Mouse (Mus musculus): Measurements from ENCODE around the gene Dlx3. TPM values are rescaled to one million over a fixed set of nuclear protein-coding genes. Genes with fewer than 3 reads are reported as not detected.

Dlx3 gene
- polyA plus RNA-seq, 1 experiment from 2014 or later = 0.77 TPM

DNA sequence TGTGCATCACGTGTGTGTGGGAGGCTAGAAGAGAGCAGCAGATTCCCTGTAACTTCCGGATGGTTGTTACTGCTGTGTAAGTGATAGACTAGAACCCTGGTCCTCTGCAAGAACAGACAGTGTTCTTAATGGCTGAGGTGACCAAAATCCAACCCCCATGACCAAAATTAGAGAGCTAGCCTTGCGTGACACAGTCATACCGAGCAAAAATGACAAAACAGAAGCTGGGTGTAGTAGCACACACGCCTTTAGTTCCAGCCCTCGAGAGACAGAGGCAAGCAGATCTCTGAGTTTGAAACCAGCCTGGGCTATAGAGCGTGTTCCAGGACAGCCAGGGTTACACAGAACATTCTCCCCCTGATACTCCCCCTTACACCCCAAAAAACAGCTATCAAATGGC is 9.8 kb upstream of the Dlx3 start:
- Histone ChIP-seq H3K27ac (ENCODE audit: low read length) (no peak overlapping the region), H3K4me1 (replicated peaks; ENCODE audit: control insufficient read depth, insufficient read depth, low read length) (peaks cover 15% of the 10 kb centered on the region), H3K4me3 (ENCODE audit: low read length) (no peak overlapping the region), H3K4me2 (ENCODE audit: low read depth, low read length) (no peak overlapping the region), H3K27me3 (ENCODE audit: control insufficient read depth, insufficient read depth, low read depth, low read length) (no peaks in the 10 kb centered on the region), H3K9ac (ENCODE audit: low read length) (no peak overlapping the region), H3K36me3 (ENCODE audit: control insufficient read depth, insufficient read depth, low read length) (no peaks in the 10 kb centered on the region), H3K9me3 (ENCODE audit: control insufficient read depth, low read length) (no peaks in the 10 kb centered on the region)
- no peak for ATAC-seq (ENCODE audit: low read depth)
- WGBS = 84% methylated on average over 7 of the region's 7 CpGs

DNA sequence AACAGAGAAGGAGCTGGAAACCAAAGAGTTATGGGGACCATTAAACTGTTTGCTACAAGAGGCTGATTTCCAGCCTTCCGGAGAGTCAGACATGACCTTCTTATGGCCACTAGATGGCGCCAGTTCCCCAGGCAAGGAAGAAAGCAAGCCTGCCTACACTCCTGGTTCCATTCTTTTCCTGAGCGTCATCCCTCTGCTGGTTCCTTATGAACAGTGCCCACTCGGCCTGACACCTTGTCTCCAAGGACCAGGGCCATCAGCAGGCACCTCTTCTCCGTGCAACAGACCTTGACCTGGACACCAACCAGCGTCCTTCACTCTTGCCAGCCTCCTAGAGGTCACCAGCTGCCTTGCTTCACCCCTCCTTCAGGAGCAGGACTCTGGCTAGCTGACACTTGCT is 2.9 kb upstream of the Dlx3 start:
- no peak overlapping the region for H3K9ac ChIP-seq (ENCODE audit: low read length)
- no peak overlapping the region for H3K27ac ChIP-seq (ENCODE audit: low read length)
- no peak overlapping the region for H3K4me2 ChIP-seq (ENCODE audit: low read depth, low read length)
- no peak overlapping the region for H3K4me3 ChIP-seq (ENCODE audit: low read length)
- H3K9me3 ChIP-seq (ENCODE audit: control insufficient read depth, low read length) = no peaks in the 10 kb centered on the region
- peaks cover 41% of the 10 kb centered on the region for H3K27me3 ChIP-seq (ENCODE audit: control insufficient read depth, insufficient read depth, low read depth, low read length)
- peaks cover 14% of the 10 kb centered on the region for H3K4me1 ChIP-seq (replicated peaks; ENCODE audit: control insufficient read depth, insufficient read depth, low read length)
- ATAC-seq (ENCODE audit: low read depth) = peak; percentile 46
- WGBS = 4% methylated on average over 6 of the region's 6 CpGs
- no peaks in the 10 kb centered on the region for H3K36me3 ChIP-seq (ENCODE audit: control insufficient read depth, insufficient read depth, low read length)

DNA sequence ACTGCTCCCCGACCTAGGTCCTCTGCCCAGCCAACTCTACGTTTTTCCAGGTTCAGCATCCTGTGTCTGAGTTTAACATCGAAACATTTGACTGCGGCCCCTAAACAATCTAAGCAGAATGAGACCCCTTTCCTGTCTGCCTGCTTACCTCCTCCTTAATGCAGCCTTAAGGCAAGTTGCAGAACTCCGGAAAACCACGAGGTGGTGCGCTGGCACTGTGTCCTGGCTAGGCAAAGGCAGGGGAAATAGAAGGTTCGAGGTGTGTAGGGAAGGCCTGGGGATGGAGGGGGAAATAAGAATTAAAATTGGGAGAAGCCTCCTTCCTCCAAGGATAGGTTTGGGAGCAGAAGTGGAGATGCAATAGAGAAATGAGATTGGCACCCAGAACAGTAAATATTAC is 1.4 kb upstream of the Dlx3 start:
- peak; percentile 49; the same call in 1 of the 2 replicates for ATAC-seq (ENCODE audit: low read depth)
- no peak overlapping the region for H3K9ac ChIP-seq (ENCODE audit: low read length)
- no peaks in the 10 kb centered on the region for H3K9me3 ChIP-seq (ENCODE audit: control insufficient read depth, low read length)
- peaks cover 14% of the 10 kb centered on the region for H3K4me1 ChIP-seq (replicated peaks; ENCODE audit: control insufficient read depth, insufficient read depth, low read length)
- peaks cover 56% of the 10 kb centered on the region for H3K27me3 ChIP-seq (ENCODE audit: control insufficient read depth, insufficient read depth, low read depth, low read length)
- H3K27ac ChIP-seq (ENCODE audit: low read length) = no peak overlapping the region
- WGBS = 5% methylated on average over 8 of the region's 8 CpGs
- H3K4me2 ChIP-seq (ENCODE audit: low read depth, low read length) = no peak overlapping the region
- no peak overlapping the region for H3K4me3 ChIP-seq (ENCODE audit: low read length)
- H3K36me3 ChIP-seq (ENCODE audit: control insufficient read depth, insufficient read depth, low read length) = no peaks in the 10 kb centered on the region

- peak overlapping the region; percentile 50 for H3K4me3 ChIP-seq (ENCODE audit: low read length)
- no peaks in the 10 kb centered on the region for H3K9me3 ChIP-seq (ENCODE audit: control insufficient read depth, low read length)
- no peaks in the 10 kb centered on the region for H3K36me3 ChIP-seq (ENCODE audit: control insufficient read depth, insufficient read depth, low read length)
- H3K4me2 ChIP-seq (ENCODE audit: low read depth, low read length) = peak overlapping the region; percentile 76
- H3K9ac ChIP-seq (ENCODE audit: low read length) = no peak overlapping the region
- under 1% methylated on average over 21 of the region's 21 CpGs for WGBS
- H3K4me1 ChIP-seq (replicated peaks; ENCODE audit: control insufficient read depth, insufficient read depth, low read length) = peaks cover 14% of the 10 kb centered on the region
- H3K27ac ChIP-seq (ENCODE audit: low read length) = no peak overlapping the region
- ATAC-seq (ENCODE audit: low read depth) = no peak
- peaks cover 67% of the 10 kb centered on the region for H3K27me3 ChIP-seq (ENCODE audit: control insufficient read depth, insufficient read depth, low read depth, low read length)
Measured at GRCm38 (mm10) chr11:95120633-95121020, 708 bp downstream of the Dlx3 start.

- peak overlapping the region; percentile 76 for H3K4me2 ChIP-seq (ENCODE audit: low read depth, low read length)
- ATAC-seq (ENCODE audit: low read depth) = no peak
- H3K9me3 ChIP-seq (ENCODE audit: control insufficient read depth, low read length) = no peaks in the 10 kb centered on the region
- WGBS = 2% methylated on average over 59 of the region's 63 CpGs
- peaks cover 18% of the 10 kb centered on the region for H3K4me1 ChIP-seq (replicated peaks; ENCODE audit: control insufficient read depth, insufficient read depth, low read length)
- H3K27ac ChIP-seq (ENCODE audit: low read length) = no peak overlapping the region
- H3K4me3 ChIP-seq (ENCODE audit: low read length) = peak overlapping the region; percentile 50
- H3K9ac ChIP-seq (ENCODE audit: low read length) = peak overlapping the region; percentile 56
- H3K27me3 ChIP-seq (ENCODE audit: control insufficient read depth, insufficient read depth, low read depth, low read length) = peaks cover 67% of the 10 kb centered on the region
- no peaks in the 10 kb centered on the region for H3K36me3 ChIP-seq (ENCODE audit: control insufficient read depth, insufficient read depth, low read length)
Measured at GRCm38 (mm10) chr11:95121161-95122099, 1.5 kb downstream of the Dlx3 start.

- no peak overlapping the region for H3K4me3 ChIP-seq (ENCODE audit: low read length)
- H3K27ac ChIP-seq (ENCODE audit: low read length) = no peak overlapping the region
- H3K9me3 ChIP-seq (ENCODE audit: control insufficient read depth, low read length) = no peaks in the 10 kb centered on the region
- peaks cover 67% of the 10 kb centered on the region for H3K27me3 ChIP-seq (ENCODE audit: control insufficient read depth, insufficient read depth, low read depth, low read length)
- H3K9ac ChIP-seq (ENCODE audit: low read length) = no peak overlapping the region
- ATAC-seq (ENCODE audit: low read depth) = no peak
- H3K4me1 ChIP-seq (replicated peaks; ENCODE audit: control insufficient read depth, insufficient read depth, low read length) = peaks cover 24% of the 10 kb centered on the region
- WGBS = 59% methylated on average over 6 of the region's 6 CpGs
- no peaks in the 10 kb centered on the region for H3K36me3 ChIP-seq (ENCODE audit: control insufficient read depth, insufficient read depth, low read length)
- no peak overlapping the region for H3K4me2 ChIP-seq (ENCODE audit: low read depth, low read length)
Measured at GRCm38 (mm10) chr11:95122100-95122489, 2.2 kb downstream of the Dlx3 start.

DNA sequence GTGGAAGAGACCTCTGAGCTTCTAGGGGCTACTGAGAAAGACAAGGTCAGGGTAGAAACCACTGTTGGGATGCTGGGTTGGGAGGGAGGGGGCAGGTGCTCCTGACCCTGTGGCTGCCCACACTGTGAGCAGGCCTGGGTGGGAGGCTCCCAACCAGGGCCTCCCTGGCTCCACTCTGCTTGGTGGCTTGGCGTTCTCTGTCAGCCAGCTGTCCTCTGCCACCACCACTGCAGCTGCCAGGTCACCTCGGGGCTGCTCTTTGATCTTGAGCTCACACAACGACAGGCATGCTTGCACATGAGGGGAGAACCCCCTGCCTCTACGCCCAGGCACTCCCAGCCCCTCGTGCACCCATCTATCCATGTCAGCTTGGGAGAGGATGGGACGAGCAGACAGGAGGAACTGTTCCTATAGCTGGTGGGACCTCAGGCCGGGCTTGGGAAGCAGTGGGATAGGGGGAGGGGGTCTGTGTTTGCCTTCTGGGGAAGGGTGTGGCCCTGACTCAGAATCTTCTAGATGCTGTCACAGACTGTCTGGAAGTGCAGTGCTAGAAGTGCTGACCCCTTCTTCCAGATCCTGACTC is 5.5 kb downstream of the Dlx3 start:
- peaks cover 15% of the 10 kb centered on the region for H3K4me1 ChIP-seq (replicated peaks; ENCODE audit: control insufficient read depth, insufficient read depth, low read length)
- no peaks in the 10 kb centered on the region for H3K36me3 ChIP-seq (ENCODE audit: control insufficient read depth, insufficient read depth, low read length)
- no peaks in the 10 kb centered on the region for H3K9me3 ChIP-seq (ENCODE audit: control insufficient read depth, low read length)
- H3K9ac ChIP-seq (ENCODE audit: low read length) = no peak overlapping the region
- H3K27me3 ChIP-seq (ENCODE audit: control insufficient read depth, insufficient read depth, low read depth, low read length) = peaks cover 41% of the 10 kb centered on the region
- H3K27ac ChIP-seq (ENCODE audit: low read length) = no peak overlapping the region
- no peak overlapping the region for H3K4me2 ChIP-seq (ENCODE audit: low read depth, low read length)
- no peak overlapping the region for H3K4me3 ChIP-seq (ENCODE audit: low read length)
- 18% methylated on average over 7 of the region's 7 CpGs for WGBS
- no peak for ATAC-seq (ENCODE audit: low read depth)

DNA sequence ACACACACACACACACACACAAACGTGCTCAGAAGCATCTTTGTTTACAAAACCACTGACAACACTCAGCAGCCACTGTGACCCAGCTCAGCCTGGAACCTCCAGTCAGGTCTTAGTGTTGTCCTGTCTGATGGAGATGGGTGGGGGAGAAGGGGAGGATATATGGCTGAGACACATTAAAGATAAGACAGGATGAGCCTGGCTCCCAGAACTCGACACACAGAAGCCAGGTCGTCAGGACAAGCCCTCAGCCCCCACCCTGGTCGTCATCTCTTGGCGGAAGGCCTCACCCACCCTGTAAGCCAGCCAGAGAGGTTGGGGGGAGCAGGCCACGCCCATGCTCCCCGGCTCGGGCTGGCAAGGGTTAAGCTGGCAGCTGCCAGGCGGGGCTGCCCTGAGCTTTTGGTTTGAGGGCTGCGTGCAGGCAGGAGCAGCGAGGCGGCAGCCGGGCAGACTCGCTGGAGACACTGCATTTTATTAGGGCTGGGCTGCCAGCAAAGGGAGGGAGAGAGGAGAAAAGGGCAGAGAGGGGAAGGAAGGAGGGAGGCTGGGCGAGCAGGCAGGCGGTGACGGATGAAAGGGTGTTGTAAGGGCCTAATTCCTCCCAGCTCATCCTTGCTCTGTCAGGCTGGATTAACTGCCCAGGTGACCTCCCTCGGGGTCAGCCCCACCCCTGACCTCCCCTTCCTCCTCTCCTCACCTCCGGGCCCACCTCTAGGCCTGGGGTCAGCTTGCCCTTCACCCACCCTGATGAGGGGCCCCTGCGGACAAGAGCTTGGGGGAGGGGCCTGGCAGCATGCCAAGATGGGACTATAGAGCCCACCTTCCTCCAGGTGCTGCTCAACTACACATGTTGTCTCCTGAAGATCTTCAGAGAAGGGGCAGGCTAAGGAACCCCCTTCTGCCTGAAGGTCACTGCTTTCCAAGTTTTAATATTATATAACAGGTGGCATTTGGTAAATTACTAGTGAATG is 6.6 kb downstream of the Dlx3 start:
- Histone ChIP-seq H3K9ac (ENCODE audit: low read length) (peak overlapping the region; percentile 37; the same call in 1 of the 2 replicates), H3K4me3 (ENCODE audit: low read length) (peak overlapping the region; percentile 14; the same call in 1 of the 2 replicates), H3K27me3 (ENCODE audit: control insufficient read depth, insufficient read depth, low read depth, low read length) (peaks cover 31% of the 10 kb centered on the region), H3K9me3 (ENCODE audit: control insufficient read depth, low read length) (no peaks in the 10 kb centered on the region), H3K4me2 (ENCODE audit: low read depth, low read length) (peak overlapping the region; percentile 47), H3K4me1 (replicated peaks; ENCODE audit: control insufficient read depth, insufficient read depth, low read length) (peaks cover 10% of the 10 kb centered on the region), H3K27ac (ENCODE audit: low read length) (0 out of 2 replicates have a peak overlapping the region, but pooled peaks have one; percentile 15), H3K36me3 (ENCODE audit: control insufficient read depth, insufficient read depth, low read length) (no peaks in the 10 kb centered on the region)
- peak; percentile 66 for ATAC-seq (ENCODE audit: low read depth)
- WGBS = 2% methylated on average over 20 of the region's 20 CpGs

Measured in lung, embryonic 16.5 days (tissue).